Mouse (Mus musculus): Measurements from ENCODE around the gene Gp9.
"Not testable (repeated sequence)": the region's sequence is repeated elsewhere in the genome, so short reads cannot be mapped to it uniquely, and the experiment has no call there.

The Gp9 gene

GRCm38 (mm10) chr6:87750184-87750910 lies 27.5 kb upstream of the Gp9 start:
- DNase-seq (ENCODE audit: low spot score), result no peak

- DNase-seq (ENCODE audit: low spot score), result no peak
Measured at GRCm38 (mm10) chr6:87751574-87751973, 26.3 kb upstream of the Gp9 start.

GRCm38 (mm10) chr6:87755196-87755595 lies 22.7 kb upstream of the Gp9 start:
- DNase-seq (ENCODE audit: low spot score), result no peak

- no peak for DNase-seq (ENCODE audit: low spot score)
Measured at GRCm38 (mm10) chr6:87756896-87757295, 21.0 kb upstream of the Gp9 start.

GRCm38 (mm10) chr6:87759404-87759803 lies 18.5 kb upstream of the Gp9 start:
- DNase-seq (ENCODE audit: low spot score), result no peak

- no peak for DNase-seq (ENCODE audit: low spot score)
Measured at GRCm38 (mm10) chr6:87759850-87760249, 18.0 kb upstream of the Gp9 start.

- no peak for DNase-seq (ENCODE audit: low spot score)
Measured at GRCm38 (mm10) chr6:87762161-87762560, 15.7 kb upstream of the Gp9 start.

GRCm38 (mm10) chr6:87763376-87764280 lies 14.2 kb upstream of the Gp9 start:
- peak; percentile 46 for DNase-seq (ENCODE audit: low spot score)

GRCm38 (mm10) chr6:87764296-87764695 lies 13.6 kb upstream of the Gp9 start:
- not testable (repeated sequence) for DNase-seq (ENCODE audit: low spot score)

- peak; percentile 70 for DNase-seq (ENCODE audit: low spot score)
Measured at GRCm38 (mm10) chr6:87770626-87771025, 7.2 kb upstream of the Gp9 start.

GRCm38 (mm10) chr6:87774466-87774865 lies 3.4 kb upstream of the Gp9 start:
- DNase-seq (ENCODE audit: low spot score), result no peak

GRCm38 (mm10) chr6:87774909-87775308 lies 3.0 kb upstream of the Gp9 start:
- DNase-seq (ENCODE audit: low spot score), result no peak

GRCm38 (mm10) chr6:87775588-87776245 lies 2.2 kb upstream of the Gp9 start:
- DNase-seq (ENCODE audit: low spot score), result no peak

- DNase-seq (ENCODE audit: low spot score), result no peak
Measured at GRCm38 (mm10) chr6:87776663-87777062, 1.2 kb upstream of the Gp9 start.

GRCm38 (mm10) chr6:87778294-87779173 lies 662 bp downstream of the Gp9 start:
- peak; percentile 36 for DNase-seq (ENCODE audit: low spot score)

- peak; percentile 33 for DNase-seq (ENCODE audit: low spot score)
Measured at GRCm38 (mm10) chr6:87779174-87780165, 1.6 kb downstream of the Gp9 start.

- no peak for DNase-seq (ENCODE audit: low spot score)
Measured at GRCm38 (mm10) chr6:87780546-87781301, 2.9 kb downstream of the Gp9 start.

GRCm38 (mm10) chr6:87784033-87784432 lies 6.2 kb downstream of the Gp9 start:
- DNase-seq (ENCODE audit: low spot score), result no peak

- DNase-seq (ENCODE audit: low spot score), result no peak
Measured at GRCm38 (mm10) chr6:87786621-87787020, 8.7 kb downstream of the Gp9 start.

All from MN1 (cell line).